Mouse (Mus musculus): Measurements from ENCODE around the gene Tlx2. TPM values are rescaled to one million over a fixed set of nuclear protein-coding genes. Genes with fewer than 3 reads are reported as not detected.

Tlx2 gene
- total RNA-seq, 2 experiments from 2014 or later, result 6.0 to 12.8 TPM

DNA sequence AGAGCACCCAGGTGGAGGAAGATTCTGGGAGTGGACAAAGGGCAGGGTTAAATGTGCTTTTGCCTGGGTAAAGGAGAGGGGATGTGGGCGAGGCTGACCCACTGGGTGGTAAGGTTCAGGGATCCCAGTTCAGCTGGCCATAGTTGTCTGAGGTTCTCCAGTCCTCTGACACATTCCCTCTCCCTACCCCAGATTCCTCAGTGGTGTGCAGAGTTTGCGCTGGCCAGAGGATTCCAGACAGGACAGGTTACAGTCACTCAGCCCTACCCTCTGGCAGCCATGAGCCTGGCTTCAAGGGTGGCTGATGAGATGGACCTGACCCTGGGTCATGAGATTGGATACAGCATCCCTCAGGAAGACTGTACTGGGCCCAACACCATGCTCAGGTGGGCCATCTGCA, 11.4 kb downstream of the Tlx2 start:
- DNase-seq (ENCODE audit: low spot score in 2 of 2), result no peak

DNA sequence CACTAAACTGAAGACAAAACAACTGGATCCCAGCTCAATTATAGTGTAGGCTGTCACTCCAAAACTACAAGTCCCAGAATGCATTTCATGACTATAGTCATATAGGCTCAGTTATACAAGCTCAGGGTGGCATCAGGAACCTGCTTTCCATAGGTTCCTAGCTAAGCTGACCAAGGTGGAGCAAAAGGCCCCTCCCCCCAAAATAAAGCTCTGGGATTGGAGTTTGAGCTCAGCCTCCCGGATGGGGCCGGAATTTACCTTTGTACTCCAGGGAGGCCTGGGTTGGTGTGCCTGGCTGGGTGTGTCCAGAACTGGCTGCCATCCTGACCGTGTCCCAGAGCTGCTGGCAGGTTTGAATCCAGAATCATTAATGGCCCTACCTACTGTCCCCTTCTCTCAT, 12.3 kb downstream of the Tlx2 start, which contains the start of gene Dqx1:
TSS of gene Dqx1 (plus strand) at position 55 of the 400 bp plus-strand sequence.
- no peak for DNase-seq (ENCODE audit: low spot score in 2 of 2)

DNA sequence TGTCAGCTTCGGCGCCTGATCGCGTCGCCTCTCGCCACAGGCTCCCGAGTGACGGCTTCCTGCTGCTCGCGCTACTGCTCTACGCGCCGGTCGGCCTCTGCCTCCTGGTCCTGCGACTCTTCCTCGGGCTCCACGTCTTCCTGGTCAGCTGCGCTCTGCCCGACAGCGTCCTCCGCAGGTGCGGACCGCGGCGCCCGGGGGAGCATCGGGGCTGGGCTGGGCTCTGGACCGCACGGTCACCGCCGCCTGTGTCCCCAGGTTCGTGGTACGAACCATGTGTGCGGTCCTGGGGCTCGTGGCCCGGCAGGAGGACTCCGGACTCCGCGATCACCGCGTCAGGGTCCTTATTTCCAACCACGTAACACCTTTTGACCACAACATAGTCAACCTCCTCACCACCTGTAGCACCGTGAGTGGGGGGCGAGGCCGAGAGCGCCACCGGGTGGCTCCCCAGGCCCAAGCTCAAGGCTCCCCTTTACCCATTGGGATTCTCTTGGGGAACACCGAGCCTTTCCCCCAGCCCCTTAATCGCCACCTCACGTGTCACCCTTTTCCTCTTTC, 15.1 kb downstream of the Tlx2 start, which contains the start of gene Htra2:
TSS of gene Htra2 (minus strand) at position 403 of the 561 bp plus-strand sequence.
- DNase-seq (ENCODE audit: low spot score in 2 of 2), result no peak

DNA sequence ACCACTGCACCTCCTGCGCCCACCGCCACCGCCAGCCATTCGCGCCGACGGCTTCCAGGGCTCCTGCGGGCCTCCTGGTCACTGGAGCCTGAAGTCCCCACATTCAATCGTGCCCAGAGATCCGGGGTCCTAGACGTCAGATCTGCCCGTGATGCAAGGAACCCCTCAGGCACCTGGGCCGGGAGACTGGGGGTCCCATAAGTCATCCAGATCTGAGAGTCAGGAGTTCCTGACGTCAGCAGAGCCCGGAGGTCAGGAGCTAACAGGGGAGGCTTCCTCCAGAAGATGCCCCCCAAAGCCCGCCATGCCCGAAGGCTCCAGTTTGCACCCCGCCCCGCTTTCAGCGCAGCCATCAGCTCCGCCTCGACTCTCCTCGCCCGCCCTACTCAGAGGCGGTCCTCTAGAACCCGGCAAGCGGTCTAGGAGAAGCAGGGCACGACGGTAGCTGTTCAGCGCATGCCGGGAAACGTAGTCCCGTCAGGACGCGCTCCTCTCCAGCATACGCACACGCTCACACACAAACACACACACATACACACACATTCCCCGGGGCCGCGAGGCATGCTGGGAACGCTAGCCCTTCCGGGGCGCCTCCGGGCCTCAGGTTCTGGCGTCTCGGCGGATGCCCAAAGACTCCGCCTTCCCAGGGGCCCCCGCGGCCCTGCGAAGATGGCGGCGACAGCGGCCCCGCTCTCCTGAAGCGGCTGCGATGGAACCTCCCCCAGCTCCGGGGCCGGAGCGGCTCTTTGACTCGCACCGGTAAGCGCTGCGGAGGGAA, 15.8 kb downstream of the Tlx2 start, which contains the start of gene Aup1:
TSS of gene Aup1 (plus strand) at position 448 of the 778 bp plus-strand sequence.
- peak; percentile 93 to 94 for DNase-seq (ENCODE audit: low spot score in 2 of 2)

DNA sequence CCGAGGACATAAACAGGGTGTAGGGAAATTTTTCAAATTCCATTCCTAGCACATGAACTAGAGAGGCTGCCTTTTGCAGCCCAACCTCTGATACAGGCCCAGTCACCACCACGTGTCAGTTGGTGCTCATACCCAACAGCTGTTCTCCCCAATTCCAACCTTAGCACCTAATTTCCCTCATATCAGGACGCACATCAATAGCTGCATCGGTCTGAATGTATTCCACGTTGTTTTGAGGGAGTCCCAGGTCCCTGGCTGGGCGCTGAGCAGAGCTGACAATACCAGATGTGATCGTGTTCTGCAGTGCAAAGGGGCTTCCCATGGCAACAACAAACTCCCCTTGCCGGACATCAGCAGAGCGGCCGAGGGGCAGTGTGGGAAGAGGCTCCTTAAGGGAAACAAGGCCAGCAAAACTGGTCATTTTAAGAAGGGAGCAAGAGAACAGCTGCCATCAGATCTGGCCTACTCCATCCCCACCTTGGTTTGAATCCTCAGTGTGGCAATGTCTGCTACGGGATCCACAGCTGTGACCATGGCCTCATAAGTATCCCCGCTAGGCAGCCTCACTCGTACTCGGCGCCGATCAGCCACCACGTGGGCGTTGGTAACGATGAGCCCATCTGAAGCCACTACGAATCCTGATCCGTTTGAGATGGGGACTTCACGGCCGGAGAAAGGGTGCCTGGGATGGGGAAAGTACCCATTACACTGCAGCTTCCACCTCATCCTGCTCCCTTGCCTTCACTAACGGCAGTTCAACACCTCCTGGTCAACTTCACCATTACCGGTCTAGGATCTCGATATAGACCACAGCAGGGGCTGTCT, 16.7 kb downstream of the Tlx2 start:
- peak in 1 of 2 experiments; percentile 29 for DNase-seq (ENCODE audit: low spot score in 2 of 2)

DNA sequence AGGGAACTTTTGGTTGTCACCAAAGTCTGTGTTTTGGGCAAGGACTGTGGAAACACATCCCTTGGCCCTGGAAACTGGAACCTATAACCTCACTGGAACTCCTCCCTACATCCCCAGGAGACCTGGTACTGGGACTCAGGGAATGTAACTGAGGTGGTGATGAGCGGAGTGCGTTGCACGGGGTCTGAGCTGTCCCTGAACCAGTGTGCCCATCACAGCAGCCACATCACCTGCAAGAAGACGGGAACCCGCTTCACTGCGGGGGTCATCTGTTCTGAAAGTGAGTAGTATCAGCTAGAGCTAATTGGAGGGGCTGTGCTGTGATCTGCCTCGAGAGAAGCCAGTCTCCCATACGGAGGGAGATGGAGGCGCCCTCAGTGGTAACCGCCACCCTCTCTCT, 20.7 kb downstream of the Tlx2 start:
- no peak for DNase-seq (ENCODE audit: low spot score in 2 of 2)

DNA sequence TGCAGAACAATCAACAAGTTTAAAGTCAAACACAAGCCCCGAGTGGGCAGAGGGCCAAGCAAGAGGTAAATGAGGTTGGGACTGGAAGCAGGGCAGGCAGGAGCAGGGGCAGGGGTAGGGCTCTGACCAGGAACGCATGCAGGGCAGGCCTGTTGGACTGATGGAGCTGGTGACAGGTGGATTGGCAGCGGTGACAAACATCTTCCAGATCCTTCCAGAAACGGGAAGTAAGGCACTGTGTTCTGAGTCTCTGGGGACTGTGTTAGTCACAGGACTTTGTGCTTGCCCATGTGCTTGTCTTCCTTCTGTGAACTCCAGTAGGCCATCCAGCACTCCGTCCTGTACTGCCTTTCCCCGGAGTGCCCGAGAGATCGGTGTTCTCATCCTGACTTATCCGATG, 25.4 kb downstream of the Tlx2 start:
- DNase-seq (ENCODE audit: low spot score in 2 of 2), result no peak

DNA sequence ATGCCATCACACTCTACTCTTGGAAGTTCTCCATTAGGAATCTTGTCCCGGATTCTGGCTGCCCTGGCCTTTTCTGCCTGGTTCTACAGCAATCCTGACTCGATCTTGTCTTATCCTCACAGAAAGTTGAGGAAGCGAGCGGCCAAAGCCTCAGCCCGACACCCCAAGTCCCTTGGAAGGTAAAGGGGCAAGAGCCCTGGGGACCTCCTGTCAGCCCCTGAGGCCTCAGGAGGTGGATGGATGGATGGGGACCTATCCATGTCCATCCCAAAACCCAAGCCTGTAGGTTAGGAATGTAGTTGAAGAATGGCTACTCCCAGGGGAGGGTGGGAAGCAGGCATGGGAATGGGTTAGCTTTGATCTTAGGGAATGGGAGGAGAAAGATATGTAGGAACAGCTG, 26.1 kb downstream of the Tlx2 start:
- no peak for DNase-seq (ENCODE audit: low spot score in 2 of 2)

DNA sequence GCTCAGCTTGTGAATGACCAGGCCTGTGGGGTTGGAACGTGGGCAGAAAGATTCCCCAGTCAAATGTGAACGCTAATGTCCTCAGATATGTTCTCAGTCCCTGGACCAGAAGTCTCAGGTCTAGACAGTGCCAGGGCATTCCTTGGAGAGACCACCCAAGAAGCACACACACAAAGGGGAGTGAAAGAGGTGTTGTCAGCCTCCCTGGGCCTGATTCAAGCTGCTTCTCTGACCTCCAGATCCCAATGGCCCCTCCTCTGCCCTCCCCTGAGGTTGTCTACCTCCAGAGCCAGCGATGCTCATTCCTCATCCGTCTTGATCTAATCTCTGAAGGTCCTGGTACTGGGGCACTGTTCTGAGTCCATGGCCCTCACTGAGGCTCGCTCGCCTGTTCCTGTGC, 26.5 kb downstream of the Tlx2 start:
- DNase-seq (ENCODE audit: low spot score in 2 of 2), result no peak

DNA sequence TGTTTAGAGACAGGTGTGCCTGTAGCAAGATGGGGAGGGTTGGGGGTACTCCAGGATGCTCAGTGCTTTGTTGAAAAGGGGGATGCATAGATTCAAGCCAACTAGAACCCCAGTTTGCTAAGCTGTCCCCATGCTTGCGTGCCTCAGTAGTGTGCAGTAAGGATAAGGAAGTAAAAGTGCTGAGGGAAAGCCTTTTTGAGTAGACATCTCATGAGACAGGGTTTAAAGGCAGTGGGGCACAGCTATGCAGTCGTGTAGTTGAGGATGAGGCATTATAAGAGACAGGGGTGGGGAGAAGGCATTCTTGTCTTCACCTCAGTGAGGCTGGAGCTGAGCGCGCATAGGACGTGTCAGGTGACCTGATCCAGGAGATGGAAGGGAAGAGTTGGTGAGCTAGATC, 29.5 kb downstream of the Tlx2 start:
- no peak for DNase-seq (ENCODE audit: low spot score in 2 of 2)

DNA sequence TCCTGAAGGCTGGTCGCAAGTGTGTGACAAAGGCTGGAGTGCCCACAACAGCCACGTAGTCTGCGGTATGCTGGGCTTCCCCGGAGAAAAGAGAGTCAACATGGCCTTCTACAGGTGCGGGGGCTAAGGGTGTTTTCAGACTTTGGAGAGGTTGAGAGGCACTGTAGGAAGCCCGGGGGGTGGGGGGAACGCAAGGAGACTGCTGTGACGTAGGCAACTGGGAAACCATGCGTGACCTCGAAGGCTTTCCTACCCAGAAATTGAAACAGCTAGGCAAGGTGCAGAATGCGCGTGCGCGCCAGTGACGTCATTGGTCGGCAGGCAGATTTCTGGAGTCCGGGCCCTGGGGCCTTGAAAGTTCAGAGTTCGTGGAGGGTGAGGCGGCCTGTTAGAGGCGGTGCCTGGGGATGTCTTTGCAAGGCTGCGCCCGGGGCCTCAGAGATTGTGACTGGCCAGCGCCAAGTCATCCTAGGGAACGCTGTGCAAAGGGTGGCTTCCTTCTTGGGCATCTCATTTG, 31.5 kb downstream of the Tlx2 start:
- peak; percentile 98 to 99 for DNase-seq (ENCODE audit: low spot score in 2 of 2)

DNA sequence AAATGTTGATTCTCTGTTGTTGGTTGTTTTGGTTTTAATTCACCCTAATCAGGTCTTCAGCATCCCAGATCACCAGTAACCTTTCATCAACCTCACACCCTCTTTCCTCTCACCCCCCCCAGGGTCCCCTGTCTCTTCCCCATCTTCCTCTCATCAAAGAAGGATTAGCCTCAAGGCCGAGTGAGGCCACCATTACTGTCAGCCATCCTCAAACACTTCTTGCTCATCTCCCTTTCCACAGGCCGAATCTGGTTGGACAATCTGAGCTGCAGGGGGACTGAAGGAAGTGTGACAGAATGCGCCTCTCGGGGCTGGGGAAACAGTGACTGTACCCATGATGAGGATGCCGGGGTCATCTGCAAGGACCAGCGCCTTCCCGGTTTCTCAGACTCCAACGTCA, 32.9 kb downstream of the Tlx2 start:
- DNase-seq (ENCODE audit: low spot score in 2 of 2), result no peak

DNA sequence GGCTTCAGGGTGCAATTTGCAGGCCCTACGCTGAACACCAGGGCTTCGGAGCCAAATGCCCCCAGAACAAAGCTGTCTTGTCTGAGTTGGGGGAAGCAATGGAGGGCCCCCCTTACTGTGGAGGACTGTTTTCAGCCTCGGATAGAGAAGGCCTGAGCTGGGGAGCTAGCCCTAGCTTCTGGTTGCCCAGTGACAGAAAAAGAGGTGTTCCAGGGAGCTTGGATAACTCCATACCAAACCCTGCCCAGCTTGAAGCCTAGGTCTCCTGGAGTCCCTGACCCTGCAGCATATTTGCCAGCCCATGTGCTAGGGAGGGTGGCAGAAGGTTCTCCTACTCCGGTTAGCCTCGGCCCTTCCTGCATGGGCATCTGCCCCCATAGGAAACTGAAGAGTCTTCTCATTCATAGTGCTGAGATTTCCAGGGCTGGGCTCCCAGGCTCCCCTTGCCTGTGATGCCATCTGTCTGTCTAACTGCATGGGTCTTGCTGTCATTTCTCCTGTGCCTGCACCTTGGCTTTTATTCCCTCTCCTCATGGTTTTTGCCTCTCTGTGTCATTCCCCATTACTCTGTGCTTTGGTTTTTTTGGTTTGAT, 35.5 kb downstream of the Tlx2 start:
- no peak for DNase-seq (ENCODE audit: low spot score in 2 of 2)

DNA sequence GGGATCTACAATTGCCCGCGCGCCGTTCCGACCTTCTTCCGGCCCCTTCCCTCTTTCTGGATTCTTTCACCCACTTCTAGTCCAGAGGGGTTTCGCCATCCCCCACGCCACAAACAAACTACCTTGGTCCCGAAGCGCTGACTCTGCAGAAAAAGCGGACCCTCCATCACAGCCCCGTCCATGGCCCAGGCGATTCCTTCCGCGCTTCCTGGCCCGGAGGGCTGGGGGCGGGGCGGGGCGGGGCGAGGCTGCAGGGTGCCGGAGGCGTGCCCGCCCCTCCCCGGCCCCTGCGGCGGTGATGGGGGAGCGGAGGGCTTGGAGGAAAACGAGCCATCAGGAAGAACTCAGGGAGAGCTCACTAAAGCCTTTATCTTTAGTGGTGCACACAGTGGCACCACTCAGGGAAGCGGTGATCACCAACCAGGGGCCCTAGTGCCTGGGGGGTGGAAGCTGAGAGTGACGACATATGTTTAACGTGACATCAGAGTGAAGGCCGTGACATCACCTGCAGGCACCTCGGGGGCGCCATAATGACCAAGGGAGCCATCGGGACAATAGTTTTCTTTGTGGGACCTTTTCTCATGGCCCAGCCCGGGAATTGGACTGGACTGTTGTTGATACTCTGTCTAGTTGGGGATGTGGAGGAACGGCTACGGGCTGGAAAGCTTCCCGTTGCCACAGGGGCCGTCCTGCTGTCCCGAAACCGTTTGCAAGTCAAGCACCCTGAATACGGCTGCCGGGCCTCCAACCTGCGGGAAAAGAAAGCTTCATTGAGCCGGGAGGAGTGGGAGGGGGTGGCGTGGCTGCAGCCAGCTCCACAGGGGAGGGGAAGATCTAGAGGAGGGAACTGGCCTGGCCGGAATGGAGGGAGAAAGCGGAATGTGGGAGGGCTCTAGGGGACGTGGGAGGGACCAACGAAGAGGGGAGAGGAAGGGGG, 36.6 kb downstream of the Tlx2 start, which contains the start of the genes Dok1 and Loxl3:
TSS of gene Dok1 (minus strand) at position 223 of the 937 bp plus-strand sequence.
TSS of gene Loxl3 (plus strand) at position 925 of the 937 bp plus-strand sequence.
- peak; percentile 71 to 72 for DNase-seq (ENCODE audit: low spot score in 2 of 2)

DNA sequence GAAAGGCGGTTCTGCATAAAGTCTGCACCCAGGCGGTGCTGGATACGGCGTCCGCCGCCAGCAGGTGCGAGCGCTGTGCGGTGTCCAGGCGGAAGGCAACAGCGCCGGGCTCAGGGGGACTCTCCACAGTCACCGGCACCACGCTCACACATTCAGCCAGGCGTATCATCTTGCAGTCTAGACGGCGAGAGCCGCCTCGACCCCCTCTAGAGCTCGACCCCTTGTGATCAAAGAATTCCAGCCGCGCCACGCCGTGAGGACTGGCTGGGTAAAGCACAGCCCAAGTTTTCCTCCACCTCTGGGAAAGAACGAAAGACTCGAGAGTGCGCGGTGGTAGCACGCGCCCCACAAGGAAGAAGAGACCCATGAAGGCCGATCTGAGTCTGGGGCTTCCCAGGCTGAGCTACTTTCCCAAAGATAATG, 37.3 kb downstream of the Tlx2 start:
- DNase-seq (ENCODE audit: low spot score in 2 of 2), result peak in 1 of 2 experiments; percentile 42

DNA sequence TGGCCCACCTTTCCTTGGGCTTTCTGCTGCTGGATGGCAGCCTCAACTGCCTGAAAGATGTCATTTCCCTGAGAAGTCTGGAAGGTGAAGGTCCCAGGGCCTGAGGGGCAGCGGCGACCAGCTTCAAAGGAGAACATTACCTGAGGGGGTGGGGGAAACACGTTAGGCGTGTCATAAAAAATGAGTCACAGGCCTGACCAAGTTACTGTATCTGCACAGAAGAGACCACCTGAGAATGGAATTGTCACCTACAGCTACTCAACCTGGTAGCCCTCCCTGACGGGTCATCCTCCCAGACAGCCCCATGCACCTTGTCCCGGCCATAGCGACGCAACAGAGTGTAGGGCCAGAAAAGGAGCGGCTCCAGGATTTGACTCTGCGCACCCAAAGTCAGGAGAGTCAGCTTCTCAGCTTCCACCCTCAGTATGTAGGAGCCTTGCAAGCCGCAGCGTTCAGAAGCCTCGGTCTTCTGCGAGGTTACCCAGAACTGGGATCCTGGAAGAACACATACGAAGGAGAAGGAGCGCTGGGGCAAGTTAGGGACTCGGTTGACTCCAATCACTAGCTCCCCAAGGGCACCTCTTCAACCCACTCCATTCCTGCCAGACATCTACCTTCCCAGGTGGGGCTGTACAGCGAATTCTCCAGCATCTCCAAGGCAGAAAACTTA, 38.0 kb downstream of the Tlx2 start:
- no peak for DNase-seq (ENCODE audit: low spot score in 2 of 2)

DNA sequence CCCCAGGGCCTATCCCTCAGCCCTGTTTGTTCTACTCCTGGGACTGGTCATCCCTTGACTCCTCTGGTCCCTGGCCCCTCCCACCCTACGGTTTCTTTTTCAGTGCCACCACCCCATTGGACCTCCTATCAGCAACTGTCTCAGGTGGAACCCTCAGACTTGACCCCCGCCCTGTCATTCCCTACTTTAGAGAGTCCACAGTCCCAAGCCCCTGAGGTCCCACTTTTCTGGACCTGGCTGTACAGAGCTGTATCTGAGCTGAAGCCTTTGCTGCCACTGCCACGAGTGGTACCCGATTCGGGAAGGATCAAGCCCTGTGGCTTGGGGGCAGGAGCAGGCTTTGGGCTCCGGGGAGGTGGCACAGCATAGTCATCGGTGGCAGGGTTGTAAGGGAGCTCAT, 39.0 kb downstream of the Tlx2 start:
- DNase-seq (ENCODE audit: low spot score in 2 of 2), result no peak

DNA sequence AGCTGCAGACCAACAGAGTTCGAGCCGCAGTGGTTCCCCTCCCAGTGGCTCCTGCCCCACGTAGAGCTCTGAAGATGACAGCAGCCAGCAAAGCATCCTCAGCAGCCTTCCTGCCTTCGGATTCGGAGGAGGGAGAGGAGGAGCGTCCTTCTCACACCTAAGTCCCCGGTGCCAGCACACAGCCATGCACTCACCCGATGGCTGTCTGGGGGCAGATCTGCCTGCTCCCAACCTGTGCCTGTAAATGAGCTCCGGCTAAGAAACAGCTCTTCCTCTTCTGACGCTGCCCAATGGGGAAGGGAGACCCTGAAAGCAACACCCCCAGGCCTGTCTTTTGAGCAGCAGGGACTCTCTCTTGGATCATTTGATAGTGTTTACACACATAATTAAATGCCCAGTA, 40.3 kb downstream of the Tlx2 start:
- DNase-seq (ENCODE audit: low spot score in 2 of 2), result no peak

DNA sequence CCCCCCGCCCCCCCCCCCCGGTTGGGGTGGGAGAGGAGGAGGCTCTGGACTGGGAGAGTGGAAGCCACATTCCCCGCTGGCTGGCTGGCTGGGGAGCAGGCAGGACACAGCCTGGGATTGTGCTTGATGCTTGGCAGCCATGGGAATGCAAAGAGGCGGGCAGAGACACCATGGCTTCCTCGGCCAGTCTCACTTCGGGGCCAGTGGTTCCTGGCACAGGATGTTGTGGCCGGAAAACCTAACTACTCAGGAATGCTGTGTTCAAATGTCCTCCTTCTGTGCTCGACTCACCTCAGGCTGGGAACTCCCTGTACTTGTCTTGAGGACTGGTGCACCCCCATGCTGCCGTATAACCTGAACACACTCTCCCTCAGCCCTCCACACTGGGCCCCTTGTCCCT, 42.4 kb downstream of the Tlx2 start:
- DNase-seq (ENCODE audit: low spot score in 2 of 2), result no peak
